Mouse (Mus musculus) lung, postnatal 0 days (tissue): ENCODE measurements around the gene Olfr187. TPM values are rescaled to one million over a fixed set of nuclear protein-coding genes. Genes with fewer than 3 reads are reported as not detected.
"Not testable (repeated sequence)": the region's sequence is repeated elsewhere in the genome, so short reads cannot be mapped to it uniquely, and the experiment has no call there.

ENCODE experiments used
- ATAC-seq: fragments of 200-750 bp; cut with Nextera tagmentation; 2 replicates; pipeline ENCODE4 v1.8.0; 2017; ENCODE audit warnings: moderate library complexity
- DNase-seq: peaks from one replicate; pipeline ENCODE4 v3.0.0-alpha.2; 2016; ENCODE audit warnings: low spot score
- H3K27ac ChIP-seq: fragments of 300-500 bp; sonication (generic); 2 replicates; pipeline ENCODE4 v1.5.1; 2014; ENCODE audit warnings: antibody characterized with exemption, mild to moderate bottlenecking, low read length, mixed read lengths
- H3K27me3 ChIP-seq: fragments of 300-500 bp; sonication (generic); replicated peaks from 2 replicates; pipeline ENCODE4 v1.6.1; 2014; ENCODE audit warnings: low read length, mixed read lengths; ENCODE audit not compliant: insufficient read depth
- H3K36me3 ChIP-seq: fragments of 300-500 bp; sonication (generic); 2 replicates; pipeline ENCODE4 v1.6.1; 2014; ENCODE audit warnings: low read length, mixed read lengths; ENCODE audit not compliant: insufficient read depth
- H3K4me1 ChIP-seq: fragments of 300-500 bp; sonication (generic); 2 replicates; pipeline ENCODE4 v1.6.1; 2014; ENCODE audit warnings: antibody characterized with exemption, low read depth, low read length, mixed read lengths; ENCODE audit not compliant: insufficient read depth
- H3K4me2 ChIP-seq: fragments of 300-500 bp; sonication (generic); replicated peaks from 2 replicates; pipeline ENCODE4 v1.6.1; 2014; ENCODE audit warnings: low read depth, mild to moderate bottlenecking, low read length, moderate library complexity, mixed read lengths
- H3K4me3 ChIP-seq: fragments of 300-500 bp; sonication (generic); 2 replicates; pipeline ENCODE4 v1.5.1; 2014; ENCODE audit warnings: low read depth, low read length
- H3K9ac ChIP-seq: fragments of 300-500 bp; sonication (generic); replicated peaks from 2 replicates; pipeline ENCODE4 v1.6.1; 2014; ENCODE audit warnings: low read depth, mild to moderate bottlenecking
- H3K9me3 ChIP-seq: fragments of 300-500 bp; sonication (generic); 2 replicates; pipeline ENCODE4 v1.6.1; 2016; ENCODE audit warnings: low read length, mixed read lengths
- CTCF ChIP-seq: IDR thresholded peaks from 2 replicates; pipeline ENCODE4 v1.5.1; 2016; ENCODE audit warnings: antibody characterized with exemption, mild to moderate bottlenecking
- EP300 ChIP-seq: IDR thresholded peaks from 2 replicates; pipeline ENCODE4 v1.6.1; 2016; ENCODE audit warnings: antibody characterized with exemption, mild to moderate bottlenecking, control low read depth
- WGBS: fragments of 180-500 bp; shearing (Covaris S2); extraction: QIAGEN DNeasy Blood & Tissue Kit; methylation state at CpG from one replicate; pipeline ENCODE4 v1.1.7; 2014; 5-methylcytosine and 5-hydroxymethylcytosine counted together
- polyA plus RNA-seq: library from polyadenylated mRNA; unstranded; fragments of >200 nt; fragmentation: Nextera tagmentation; extraction: Ambion mirVana; gene quantifications from 2 replicates; pipeline ENCODE4 v1.2.1, GENCODE M21; 2015

Olfr187 gene
- not detected in 2 replicates for polyA plus RNA-seq

GRCm38 (mm10) chr16:59039710-59040109 lies at the start of gene Olfr187:
Olfr187 (minus strand) TSS chr16:59039767.
- ATAC-seq (no peak), DNase-seq (no peak)
- no peak within 1 kb of the TSS for H3K9ac ChIP-seq
- no peak within 1 kb of the TSS for H3K27ac ChIP-seq
- H3K4me1 ChIP-seq: no peaks in the 10 kb centered on the region
- WGBS: 60% methylated on average over 7 of the region's 7 CpGs
- no peaks in the 10 kb centered on the region for H3K9me3 ChIP-seq
- no peak within 1 kb of the TSS for H3K4me2 ChIP-seq
- H3K27me3 ChIP-seq: no peaks in the 10 kb centered on the region
- H3K4me3 ChIP-seq: no peak within 1 kb of the TSS
- TF ChIP-seq EP300 (no peak), CTCF (no peak)
- H3K36me3 ChIP-seq: no peaks in the 10 kb centered on the region

- not testable (repeated sequence) for H3K4me3 ChIP-seq, H3K4me1 ChIP-seq, H3K4me2 ChIP-seq, H3K9me3 ChIP-seq, H3K27ac ChIP-seq, DNase-seq, H3K36me3 ChIP-seq, H3K27me3 ChIP-seq, H3K9ac ChIP-seq, ATAC-seq
- WGBS: 75% methylated on average over 2 of the region's 2 CpGs
Measured at GRCm38 (mm10) chr16:59081113-59081512, 41.5 kb upstream of the Olfr187 start.

GRCm38 (mm10) chr16:59077905-59078304 lies 38.3 kb upstream of the Olfr187 start, which contains the start of gene Olfr190:
Olfr190 (minus strand) TSS chr16:59078005.
- Histone ChIP-seq H3K27me3 (no peaks in the 10 kb centered on the region), H3K27ac (no peak within 1 kb of the TSS), H3K9ac (no peak within 1 kb of the TSS), H3K9me3 (no peaks in the 10 kb centered on the region), H3K4me1 (no peaks in the 10 kb centered on the region), H3K4me3 (no peak within 1 kb of the TSS), H3K4me2 (no peak within 1 kb of the TSS), H3K36me3 (no peaks in the 10 kb centered on the region)
- no peak for TF ChIP-seq EP300
- no peak for TF ChIP-seq CTCF
- ATAC-seq (no peak), DNase-seq (no peak)
- 86% methylated on average over 5 of the region's 5 CpGs for WGBS

- Histone ChIP-seq H3K4me3 (no peak overlapping the region), H3K9me3 (no peaks in the 10 kb centered on the region), H3K27ac (no peak overlapping the region), H3K27me3 (no peaks in the 10 kb centered on the region), H3K4me1 (no peaks in the 10 kb centered on the region), H3K4me2 (no peak overlapping the region), H3K9ac (no peak overlapping the region), H3K36me3 (no peaks in the 10 kb centered on the region)
- TF ChIP-seq CTCF (no peak), EP300 (no peak)
- 76% methylated on average over 1 of the region's 1 CpGs for whole genome bisulfite sequencing
- DNase-seq (no peak), ATAC-seq (no peak)
Measured at GRCm38 (mm10) chr16:59073520-59073919, 34.0 kb upstream of the Olfr187 start.

GRCm38 (mm10) chr16:59071755-59072154 lies 32.2 kb upstream of the Olfr187 start:
- Histone ChIP-seq H3K27ac (no peak overlapping the region), H3K9ac (no peak overlapping the region), H3K36me3 (no peaks in the 10 kb centered on the region), H3K27me3 (no peaks in the 10 kb centered on the region), H3K4me1 (no peaks in the 10 kb centered on the region), H3K9me3 (no peaks in the 10 kb centered on the region), H3K4me2 (no peak overlapping the region), H3K4me3 (no peak overlapping the region)
- DNase-seq (no peak), ATAC-seq (no peak)
- TF ChIP-seq CTCF (no peak), EP300 (no peak)

- H3K27me3 ChIP-seq, H3K9me3 ChIP-seq, H3K27ac ChIP-seq, H3K36me3 ChIP-seq, ATAC-seq, H3K4me2 ChIP-seq, DNase-seq, H3K4me1 ChIP-seq, H3K9ac ChIP-seq, H3K4me3 ChIP-seq: not testable (repeated sequence)
- WGBS: 39% methylated on average over 3 of the region's 3 CpGs
Measured at GRCm38 (mm10) chr16:59062411-59062810, 22.8 kb upstream of the Olfr187 start.

- not testable (repeated sequence) for H3K27ac ChIP-seq, H3K4me3 ChIP-seq, H3K9ac ChIP-seq, H3K4me2 ChIP-seq, H3K4me1 ChIP-seq, ATAC-seq, H3K9me3 ChIP-seq, H3K27me3 ChIP-seq, DNase-seq, H3K36me3 ChIP-seq
- 88% methylated on average over 2 of the region's 2 CpGs for WGBS
Measured at GRCm38 (mm10) chr16:59049286-59049685, 9.7 kb upstream of the Olfr187 start.
